Mouse (Mus musculus): ENCODE measurements around the gene Zfp961. TPM values are rescaled to one million over a fixed set of nuclear protein-coding genes. Genes with fewer than 3 reads are reported as not detected.
"Not testable (repeated sequence)": the region's sequence is repeated elsewhere in the genome, so short reads cannot be mapped to it uniquely, and the experiment has no call there.

Gene Zfp961
- total and polyA plus RNA-seq, 3 experiments: 4.4 to 8.0 (median 5.5) TPM

DNA sequence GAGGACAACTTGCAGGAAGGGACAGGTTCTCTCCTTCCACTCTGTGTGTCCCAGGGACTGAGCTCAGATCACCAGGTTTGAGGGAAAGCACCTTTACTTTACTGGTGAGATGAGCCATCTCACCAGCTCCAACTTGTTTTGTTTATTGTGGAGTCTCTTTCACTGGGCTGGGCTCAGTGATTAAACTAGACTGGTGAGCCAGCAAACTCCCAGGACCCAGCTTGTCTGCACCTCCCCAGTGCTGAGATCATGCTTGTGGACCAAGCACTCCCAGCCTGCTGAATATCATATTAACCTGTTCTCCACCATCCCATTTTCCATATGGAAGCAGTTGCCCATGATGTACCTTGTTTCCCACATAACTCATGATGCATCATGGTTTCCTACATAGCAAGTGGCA, 52.1 kb downstream of the Zfp961 start:
- Histone ChIP-seq H3K27ac (no peak overlapping the region), H3K79me2 (replicated peaks; ENCODE audit: control insufficient read depth, insufficient read depth, low read length) (no peaks in the 10 kb centered on the region), H3K9ac (ENCODE audit: low read depth, low read length) (no peak overlapping the region), H3K36me3 (ENCODE audit: control insufficient read depth, insufficient read depth, low read length) (no peaks in the 10 kb centered on the region), H3K4me1 (ENCODE audit: control insufficient read depth, insufficient read depth, low read length) (no peaks in the 10 kb centered on the region), H3K27me3 (ENCODE audit: control insufficient read depth, insufficient read depth, low read length) (no peaks in the 10 kb centered on the region), H3K4me3 (no peak overlapping the region)
- no peak for TF ChIP-seq EP300 (IDR thresholded peaks at IDR 0.05; ENCODE audit: insufficient read depth, low read depth, low read length)
- TF ChIP-seq CTCF (IDR thresholded peaks at IDR 0.05): no peak
- no peak for TF ChIP-seq POLR2A (IDR thresholded peaks at IDR 0.05; ENCODE audit: insufficient read depth, low read depth, low read length)
- intact Hi-C loops (cut with DNase I): no loop called here
- no peak for DNase-seq

DNA sequence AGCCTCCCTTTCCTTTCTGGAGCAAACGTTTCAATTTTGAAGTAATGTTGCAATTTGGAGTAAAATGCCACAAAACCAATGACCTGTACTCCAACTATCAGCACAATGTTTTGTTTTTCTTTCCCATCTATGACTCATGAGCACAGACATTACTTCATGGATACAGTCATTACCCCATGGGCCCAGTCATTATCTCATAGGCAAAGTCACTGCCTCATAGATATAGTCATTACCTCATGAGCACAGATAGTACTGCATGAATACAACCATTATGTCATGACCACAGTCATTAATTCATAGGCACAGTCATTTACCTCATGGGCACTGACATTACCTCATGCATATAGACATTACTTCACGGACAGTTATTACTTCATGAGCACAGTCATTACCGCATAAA, 55.1 kb downstream of the Zfp961 start:
- Histone ChIP-seq H3K36me3 (ENCODE audit: control insufficient read depth, insufficient read depth, low read length) (no peaks in the 10 kb centered on the region), H3K27ac (no peak overlapping the region), H3K4me1 (ENCODE audit: control insufficient read depth, insufficient read depth, low read length) (no peaks in the 10 kb centered on the region; the same call in 1 of the 2 replicates), H3K4me3 (no peak overlapping the region), H3K9ac (ENCODE audit: low read depth, low read length) (no peak overlapping the region), H3K79me2 (replicated peaks; ENCODE audit: control insufficient read depth, insufficient read depth, low read length) (no peaks in the 10 kb centered on the region), H3K27me3 (ENCODE audit: control insufficient read depth, insufficient read depth, low read length) (no peaks in the 10 kb centered on the region)
- TF ChIP-seq EP300 (IDR thresholded peaks at IDR 0.05; ENCODE audit: insufficient read depth, low read depth, low read length): no peak
- TF ChIP-seq POLR2A (IDR thresholded peaks at IDR 0.05; ENCODE audit: insufficient read depth, low read depth, low read length): no peak
- TF ChIP-seq CTCF (IDR thresholded peaks at IDR 0.05): no peak
- DNase-seq: no peak
- 67% methylated on average over 3 of the region's 3 CpGs for WGBS
- intact Hi-C loops (cut with DNase I): no loop called here

DNA sequence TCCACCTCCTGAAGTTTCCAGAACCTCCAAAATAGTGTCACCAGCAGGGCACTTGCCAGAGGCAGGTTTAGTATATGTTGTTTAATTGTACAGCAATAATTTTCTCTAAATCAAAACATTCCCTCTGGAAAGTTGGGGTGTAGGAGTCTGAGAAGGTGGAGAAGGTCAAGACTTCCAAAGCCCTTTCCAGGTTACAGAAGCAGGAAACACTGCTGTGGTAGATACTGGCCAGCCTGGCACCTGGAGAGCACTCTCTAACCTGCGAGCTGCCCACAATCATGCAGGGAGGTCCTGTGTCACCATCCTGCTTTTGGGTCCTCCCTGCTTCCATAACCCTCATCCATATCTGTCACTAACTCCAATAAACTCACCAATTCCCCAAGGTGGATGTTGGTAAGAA, 55.9 kb downstream of the Zfp961 start:
- intact Hi-C loops (cut with DNase I): no loop called here
- no peak for TF ChIP-seq CTCF (IDR thresholded peaks at IDR 0.05)
- no peak for DNase-seq

DNA sequence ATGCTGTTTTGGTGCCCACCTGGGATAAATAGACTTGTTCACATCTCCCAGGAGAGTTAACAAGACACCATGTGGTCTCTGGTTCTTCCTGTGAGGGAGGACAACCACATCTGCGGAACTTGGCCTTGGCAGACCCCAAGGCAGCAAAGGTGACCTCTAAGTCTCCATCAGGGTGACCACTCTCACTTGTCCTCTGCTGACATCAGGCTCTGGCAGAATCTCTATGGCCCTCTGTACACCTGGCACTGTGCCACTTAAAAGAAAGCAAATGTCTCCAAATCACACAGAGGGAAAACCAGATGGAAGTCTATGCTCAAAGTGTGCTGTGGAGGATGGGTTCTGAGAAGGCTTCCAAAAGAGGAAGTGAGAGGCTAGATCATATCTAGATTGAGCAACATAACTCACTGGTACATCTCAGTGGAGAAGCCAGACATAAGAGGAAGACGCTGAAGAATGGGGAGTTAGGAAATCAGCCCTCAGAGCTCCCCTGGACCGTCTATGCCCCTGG, 57.4 kb downstream of the Zfp961 start:
- H3K79me2 ChIP-seq (replicated peaks; ENCODE audit: control insufficient read depth, insufficient read depth, low read length): no peaks in the 10 kb centered on the region
- H3K4me1 ChIP-seq (ENCODE audit: control insufficient read depth, insufficient read depth, low read length): no peaks in the 10 kb centered on the region; the same call in 1 of the 2 replicates
- no peak overlapping the region for H3K27ac ChIP-seq
- peak; percentile 38 to 62 for DNase-seq
- no peaks in the 10 kb centered on the region for H3K27me3 ChIP-seq (ENCODE audit: control insufficient read depth, insufficient read depth, low read length)
- intact Hi-C loops (cut with DNase I): no loop called here
- no peak overlapping the region for H3K4me3 ChIP-seq
- no peak overlapping the region for H3K9ac ChIP-seq (ENCODE audit: low read depth, low read length)
- no peak for TF ChIP-seq POLR2A (IDR thresholded peaks at IDR 0.05; ENCODE audit: insufficient read depth, low read depth, low read length)
- no peak for TF ChIP-seq CTCF (IDR thresholded peaks at IDR 0.05)
- no peak for TF ChIP-seq EP300 (IDR thresholded peaks at IDR 0.05; ENCODE audit: insufficient read depth, low read depth, low read length)
- 42% methylated on average over 3 of the region's 3 CpGs for WGBS
- H3K36me3 ChIP-seq (ENCODE audit: control insufficient read depth, insufficient read depth, low read length): no peaks in the 10 kb centered on the region

More for the DNA sequence above, 55.9 kb downstream of the Zfp961 start:
- Histone ChIP-seq H3K36me3 (ENCODE audit: control insufficient read depth, insufficient read depth, low read length) (no peaks in the 10 kb centered on the region), H3K9ac (ENCODE audit: low read depth, low read length) (no peak overlapping the region), H3K27ac (no peak overlapping the region), H3K4me1 (ENCODE audit: control insufficient read depth, insufficient read depth, low read length) (no peaks in the 10 kb centered on the region; the same call in 1 of the 2 replicates), H3K27me3 (ENCODE audit: control insufficient read depth, insufficient read depth, low read length) (no peaks in the 10 kb centered on the region), H3K4me3 (no peak overlapping the region), H3K79me2 (replicated peaks; ENCODE audit: control insufficient read depth, insufficient read depth, low read length) (no peaks in the 10 kb centered on the region)
- 90% methylated on average over 1 of the region's 1 CpGs for WGBS

DNA sequence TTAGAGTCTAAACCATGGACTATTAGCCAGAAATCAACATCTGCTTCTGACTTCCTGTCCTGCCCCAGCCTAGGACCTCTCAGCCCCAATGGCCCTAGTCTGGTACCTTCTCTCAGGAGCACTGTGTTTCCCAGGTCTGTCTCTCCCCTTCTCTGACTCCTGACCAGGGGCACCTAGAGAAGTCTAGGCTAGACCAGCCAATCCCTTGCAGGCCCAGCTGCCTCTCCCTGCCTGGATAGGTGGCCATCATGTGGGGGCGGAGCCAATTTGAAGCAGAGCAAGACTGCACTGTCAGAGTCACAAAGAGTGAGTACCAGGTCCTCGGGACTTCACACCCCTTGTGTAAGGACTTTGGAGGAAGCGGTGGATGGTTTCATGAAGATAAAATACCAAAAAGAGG, 58.6 kb downstream of the Zfp961 start, which contains the start of gene Cyp4f18:
Gene Cyp4f18 (minus strand): TSS at position 154 of the 400 bp plus-strand sequence.
- Histone ChIP-seq H3K4me3 (no peak within 1 kb of the TSS), H3K27me3 (ENCODE audit: control insufficient read depth, insufficient read depth, low read length) (no peaks in the 10 kb centered on the region), H3K27ac (no peak within 1 kb of the TSS; the same call in 1 of the 2 replicates), H3K79me2 (replicated peaks; ENCODE audit: control insufficient read depth, insufficient read depth, low read length) (no peaks in the 10 kb centered on the region), H3K36me3 (ENCODE audit: control insufficient read depth, insufficient read depth, low read length) (no peaks in the 10 kb centered on the region), H3K4me1 (ENCODE audit: control insufficient read depth, insufficient read depth, low read length) (no peaks in the 10 kb centered on the region; the same call in 1 of the 2 replicates), H3K9ac (ENCODE audit: low read depth, low read length) (no peak within 1 kb of the TSS)
- intact Hi-C loops (cut with DNase I): no loop called here
- TF ChIP-seq CTCF (IDR thresholded peaks at IDR 0.05) (no peak), EP300 (IDR thresholded peaks at IDR 0.05; ENCODE audit: insufficient read depth, low read depth, low read length) (no peak), POLR2A (IDR thresholded peaks at IDR 0.05; ENCODE audit: insufficient read depth, low read depth, low read length) (no peak)
- DNase-seq: peak; percentile 29 to 49
- WGBS: 74% methylated on average over 3 of the region's 3 CpGs

DNA sequence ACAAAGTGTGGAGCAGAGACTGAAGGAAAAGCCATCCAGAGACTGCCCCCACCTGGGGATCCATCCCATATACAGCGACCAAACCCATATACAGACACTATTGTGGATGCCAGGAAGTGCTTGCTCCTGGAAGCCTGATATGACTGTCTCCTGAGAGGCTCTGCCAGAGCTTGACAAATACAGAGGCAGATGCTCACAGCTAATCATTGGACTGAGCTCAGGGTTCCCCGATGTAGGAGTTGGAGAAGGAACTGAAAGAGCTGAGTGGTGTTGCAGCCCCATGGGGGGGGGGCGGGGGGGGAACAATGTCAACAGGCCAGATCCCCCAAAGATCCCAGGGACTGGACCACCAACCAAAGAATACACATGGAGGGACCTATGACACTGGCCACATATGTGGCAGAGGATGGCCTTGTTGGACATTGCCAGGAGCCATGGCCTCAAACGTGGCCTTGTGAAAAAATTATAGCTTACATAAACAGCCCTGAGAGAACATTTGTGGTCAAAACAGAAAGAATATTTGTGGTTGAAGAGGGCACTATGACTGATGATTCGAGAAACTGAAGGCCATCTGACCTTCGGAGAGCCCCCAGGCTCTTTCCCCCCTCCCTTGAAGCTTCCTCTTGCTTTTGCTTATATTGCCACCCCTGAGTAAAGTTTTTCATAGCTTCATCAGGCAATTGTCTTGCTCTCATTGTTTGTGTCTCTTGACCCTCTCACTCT, 62.8 kb downstream of the Zfp961 start:
- 48% methylated on average over 6 of the region's 6 CpGs for WGBS
- H3K9ac ChIP-seq (ENCODE audit: low read depth, low read length); H3K27ac ChIP-seq; H3K4me3 ChIP-seq; H3K4me1 ChIP-seq (ENCODE audit: control insufficient read depth, insufficient read depth, low read length); H3K27me3 ChIP-seq (ENCODE audit: control insufficient read depth, insufficient read depth, low read length); H3K36me3 ChIP-seq (ENCODE audit: control insufficient read depth, insufficient read depth, low read length); intact Hi-C loops (cut with DNase I); H3K79me2 ChIP-seq (replicated peaks; ENCODE audit: control insufficient read depth, insufficient read depth, low read length): not testable (repeated sequence)
- peak; percentile 38 to 49 for DNase-seq

DNA sequence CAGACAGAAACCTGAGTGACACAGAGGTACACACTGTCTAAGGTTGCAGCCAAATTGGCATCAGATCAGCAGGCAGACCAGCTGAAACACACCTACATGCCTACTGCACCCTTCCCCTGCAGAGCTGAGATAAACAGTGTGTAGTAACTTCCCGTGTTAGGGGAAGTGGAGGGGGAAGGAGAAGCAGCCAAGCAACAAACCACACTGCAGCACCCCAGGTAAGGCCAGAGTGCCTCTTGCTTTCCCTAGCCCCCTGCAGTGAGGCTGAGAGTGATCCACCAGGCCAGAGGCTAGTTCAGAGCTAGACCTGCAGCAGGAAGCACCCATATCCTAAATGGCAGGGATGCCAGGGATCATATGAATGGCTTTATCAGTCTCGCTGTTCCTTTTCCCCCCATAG, 66.5 kb downstream of the Zfp961 start:
- H3K79me2 ChIP-seq (replicated peaks; ENCODE audit: control insufficient read depth, insufficient read depth, low read length); H3K4me3 ChIP-seq; H3K4me1 ChIP-seq (ENCODE audit: control insufficient read depth, insufficient read depth, low read length); H3K36me3 ChIP-seq (ENCODE audit: control insufficient read depth, insufficient read depth, low read length); H3K27ac ChIP-seq; intact Hi-C loops (cut with DNase I); H3K27me3 ChIP-seq (ENCODE audit: control insufficient read depth, insufficient read depth, low read length); H3K9ac ChIP-seq (ENCODE audit: low read depth, low read length): not testable (repeated sequence)
- WGBS: 32% methylated on average over 2 of the region's 2 CpGs
- peak in 1 of 2 experiments; percentile 33 for DNase-seq

Data from heart, adult 2 months (tissue).